Mouse (Mus musculus): ENCODE measurements around the gene Tcp11l2. TPM values are rescaled to one million over a fixed set of nuclear protein-coding genes. Genes with fewer than 3 reads are reported as not detected.

Tcp11l2 gene
- polyA plus RNA-seq, 1 experiment from 2014 or later: 7.1 TPM

DNA sequence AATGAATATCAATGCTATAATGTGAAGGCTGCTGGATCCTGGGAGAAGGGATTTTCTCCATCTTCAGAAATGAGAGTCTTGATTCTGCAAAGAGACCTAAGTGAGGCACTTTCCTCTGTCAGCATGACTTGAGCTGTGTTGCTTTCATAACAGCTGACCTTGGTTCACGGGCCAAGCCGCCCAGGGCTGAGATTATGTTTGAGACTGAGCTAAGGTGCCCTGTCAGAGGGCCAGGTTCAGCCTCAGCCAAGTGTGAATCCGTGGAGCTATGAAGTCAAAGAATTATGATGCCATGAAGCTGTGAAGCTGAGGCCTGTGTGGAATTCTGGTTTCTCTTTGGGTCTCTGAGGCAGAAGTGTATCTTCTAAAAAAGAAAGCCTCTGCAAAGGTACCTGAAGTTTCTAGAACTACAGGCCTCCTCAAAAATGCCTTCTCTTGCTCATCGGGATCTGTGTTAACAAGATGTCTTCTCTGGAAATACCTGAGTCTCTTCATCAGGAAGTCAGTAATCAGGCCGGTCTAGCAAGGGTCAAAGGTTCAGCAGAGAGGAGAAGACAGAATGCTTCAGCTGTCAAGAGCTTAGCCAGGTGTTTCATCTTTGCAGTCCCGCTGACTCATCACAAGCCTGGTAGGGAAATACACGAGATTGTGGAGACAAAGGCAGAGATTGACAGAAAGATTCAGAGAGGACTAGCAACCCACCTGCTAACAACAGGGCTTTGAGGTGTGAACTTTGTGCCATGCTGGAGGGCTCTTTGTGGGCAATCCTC is 31.4 kb upstream of the Tcp11l2 start:
- Histone ChIP-seq H3K4me3 (ENCODE audit: inconsistent target) (no peak overlapping the region), H3K27ac (no peak overlapping the region), H3K36me3 (ENCODE audit: inconsistent target) (no peaks in the 10 kb centered on the region), H3K79me2 (ENCODE audit: inconsistent target) (no peaks in the 10 kb centered on the region)
- 79% methylated on average over 7 of the region's 7 CpGs for WGBS (ENCODE audit: missing documents)

DNA sequence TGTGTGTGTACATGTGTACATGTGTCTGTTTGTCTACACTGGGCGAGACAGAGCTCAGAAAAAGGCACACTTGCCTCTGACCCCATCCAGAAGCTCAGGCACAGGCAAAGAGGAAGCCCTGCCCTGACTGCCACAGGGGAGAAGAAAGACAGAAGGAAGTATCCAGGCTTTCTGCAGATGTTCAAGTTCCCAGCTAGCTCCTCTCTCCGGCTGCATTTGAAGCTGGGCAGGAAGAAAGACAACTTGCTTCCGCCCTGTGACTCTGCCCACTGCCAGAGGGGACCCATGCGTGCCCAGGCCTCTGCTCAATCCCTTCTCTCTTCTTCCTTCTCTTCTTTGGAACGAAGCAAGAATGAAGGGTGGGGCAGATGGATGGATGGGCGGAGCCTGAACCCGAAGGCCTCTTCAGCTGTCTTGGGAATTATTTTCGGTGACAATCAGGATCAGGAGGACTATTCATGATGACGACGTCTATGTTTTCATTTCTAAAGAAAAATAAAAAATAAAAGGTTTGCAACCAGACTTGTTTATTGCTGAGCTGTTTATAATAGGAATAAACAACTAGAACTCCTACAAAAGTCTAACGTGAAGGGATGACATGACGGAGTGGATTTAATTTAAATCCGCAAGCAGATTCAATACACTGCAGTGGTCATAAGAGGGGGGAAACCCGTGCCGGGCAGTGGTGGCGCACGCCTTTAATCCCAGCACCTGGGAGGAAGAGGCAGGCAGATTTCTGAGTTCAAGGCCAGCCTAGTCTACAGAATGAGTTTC is 27.1 kb upstream of the Tcp11l2 start:
- 35% methylated on average over 16 of the region's 17 CpGs for WGBS (ENCODE audit: missing documents)
- no peaks in the 10 kb centered on the region for H3K79me2 ChIP-seq (ENCODE audit: inconsistent target)
- peak overlapping the region; percentile 73 for H3K27ac ChIP-seq
- no peak overlapping the region for H3K4me3 ChIP-seq (ENCODE audit: inconsistent target)
- no peaks in the 10 kb centered on the region for H3K36me3 ChIP-seq (ENCODE audit: inconsistent target)

DNA sequence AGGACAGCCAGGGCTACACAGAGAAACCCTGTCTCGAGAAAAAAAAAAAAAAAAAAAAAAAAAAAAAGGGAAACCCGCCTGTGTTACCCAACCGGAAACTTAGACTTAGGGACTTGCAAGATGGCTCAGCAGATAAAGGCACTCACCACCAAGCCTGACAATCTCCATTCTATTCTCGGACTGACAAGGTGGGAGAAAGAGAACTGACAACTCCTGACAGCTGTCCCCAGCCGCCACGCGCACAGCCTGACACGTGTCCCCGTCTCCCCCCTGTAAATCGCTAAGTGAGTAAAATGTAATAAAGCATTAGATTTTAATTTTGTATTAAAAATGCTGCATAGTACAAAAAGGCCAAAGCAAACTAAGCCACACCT is 26.5 kb upstream of the Tcp11l2 start:
- under 1% methylated on average over 9 of the region's 10 CpGs for WGBS (ENCODE audit: missing documents)
- Histone ChIP-seq H3K27ac (peak overlapping the region; percentile 73), H3K79me2 (ENCODE audit: inconsistent target) (no peaks in the 10 kb centered on the region), H3K36me3 (ENCODE audit: inconsistent target) (no peaks in the 10 kb centered on the region), H3K4me3 (ENCODE audit: inconsistent target) (peak overlapping the region; percentile 10; the same call in 1 of the 2 replicates)

DNA sequence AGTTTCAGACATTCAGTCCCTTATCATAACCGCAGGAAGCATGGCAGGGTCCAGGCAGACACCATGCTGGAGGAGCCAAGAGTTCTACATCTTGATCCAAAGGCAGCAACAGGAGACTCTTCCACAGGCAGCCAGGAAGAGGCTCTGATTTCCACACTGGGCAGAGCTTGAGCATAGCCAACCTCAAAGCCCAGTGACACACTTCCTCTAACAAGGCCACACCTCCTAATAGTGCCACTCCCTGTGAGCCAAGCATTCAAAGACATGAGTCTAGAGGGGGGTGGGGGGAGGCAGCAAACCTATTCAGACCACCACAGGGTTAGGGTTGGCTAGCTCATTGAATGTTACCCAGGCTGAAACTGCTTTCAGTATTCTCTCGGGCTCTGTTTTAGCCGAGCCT is 24.6 kb upstream of the Tcp11l2 start:
- H3K4me3 ChIP-seq (ENCODE audit: inconsistent target): no peak overlapping the region
- 95% methylated on average over 3 of the region's 3 CpGs for WGBS (ENCODE audit: missing documents)
- no peaks in the 10 kb centered on the region for H3K79me2 ChIP-seq (ENCODE audit: inconsistent target)
- H3K36me3 ChIP-seq (ENCODE audit: inconsistent target): no peaks in the 10 kb centered on the region
- H3K27ac ChIP-seq: no peak overlapping the region

DNA sequence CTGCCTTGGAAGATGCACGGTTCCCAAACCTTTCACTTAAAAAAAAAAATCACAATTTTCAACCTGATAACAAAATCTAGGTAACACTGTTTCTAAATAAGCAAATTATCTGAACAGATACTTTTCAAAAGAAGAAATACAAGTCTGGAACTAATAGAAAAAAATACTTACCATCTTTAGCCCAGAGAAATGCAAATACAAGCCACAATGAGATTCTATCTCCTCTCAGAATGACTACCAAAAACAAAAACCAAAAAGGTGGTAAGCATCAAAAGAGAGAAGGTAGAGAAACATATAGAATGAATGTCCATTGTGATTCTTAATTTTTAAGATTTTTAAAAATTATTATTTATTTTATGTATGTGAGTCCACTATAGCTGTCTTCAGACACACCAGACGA is 23.9 kb upstream of the Tcp11l2 start:
- Histone ChIP-seq H3K27ac (no peak overlapping the region), H3K36me3 (ENCODE audit: inconsistent target) (no peaks in the 10 kb centered on the region), H3K4me3 (ENCODE audit: inconsistent target) (no peak overlapping the region), H3K79me2 (ENCODE audit: inconsistent target) (no peaks in the 10 kb centered on the region)
- 95% methylated on average over 2 of the region's 2 CpGs for WGBS (ENCODE audit: missing documents)

DNA sequence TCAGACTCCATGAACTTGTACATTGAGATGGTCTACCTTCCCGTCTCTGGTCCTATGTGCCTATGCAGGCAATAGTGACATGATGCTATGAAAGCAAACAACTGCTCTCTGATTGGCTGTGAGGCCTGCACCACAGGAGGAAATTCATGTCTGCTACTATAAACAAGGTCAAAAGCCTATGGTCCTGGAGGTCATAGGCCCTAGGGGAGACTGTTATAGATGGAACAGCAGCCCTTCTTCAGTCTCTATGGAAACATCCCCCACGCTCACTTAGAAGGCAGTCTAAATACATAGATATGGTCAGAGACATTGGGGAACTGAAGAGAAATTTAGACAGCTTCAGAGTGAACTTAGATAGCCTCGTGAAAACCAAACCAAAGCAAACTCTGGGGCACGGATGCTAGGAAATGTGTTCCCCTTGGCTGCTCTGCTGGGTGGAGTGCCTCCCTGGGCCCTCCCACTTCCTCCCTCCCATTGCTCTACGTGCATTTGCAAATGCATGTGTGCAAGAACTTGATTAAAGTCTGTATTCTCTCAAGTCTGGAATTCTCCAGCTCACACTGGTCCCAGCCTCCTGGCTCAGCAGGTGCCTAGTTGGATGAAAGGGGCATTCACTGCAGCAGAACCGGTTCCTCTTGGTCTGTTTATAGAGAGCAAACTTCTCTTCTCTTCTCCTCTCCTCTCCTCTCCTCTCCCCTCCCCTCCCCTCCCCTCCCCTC is 22.0 kb upstream of the Tcp11l2 start:
- Histone ChIP-seq H3K79me2 (ENCODE audit: inconsistent target) (no peaks in the 10 kb centered on the region), H3K36me3 (ENCODE audit: inconsistent target) (no peaks in the 10 kb centered on the region), H3K4me3 (ENCODE audit: inconsistent target) (no peak overlapping the region), H3K27ac (no peak overlapping the region)
- WGBS (ENCODE audit: missing documents): 41% methylated on average over 5 of the region's 6 CpGs

DNA sequence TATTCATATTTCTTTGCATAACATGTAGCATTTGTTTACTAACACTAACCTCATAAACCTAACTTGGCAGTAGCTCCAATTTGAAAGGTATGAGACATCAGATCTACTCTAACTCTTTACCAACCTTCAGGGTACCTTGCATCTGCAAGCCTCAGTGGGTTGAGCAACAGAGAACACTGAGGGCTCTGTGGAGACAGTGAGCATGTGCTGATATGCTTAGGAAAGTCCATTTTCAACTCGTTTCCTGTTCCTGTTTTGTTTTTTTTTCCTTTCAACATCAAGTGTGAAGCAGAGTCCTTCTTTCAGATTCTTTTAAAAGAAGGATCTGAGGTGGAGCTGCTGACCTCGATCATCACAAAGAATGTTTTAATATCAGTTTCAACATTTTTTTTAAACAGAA is 20.3 kb upstream of the Tcp11l2 start:
- 27% methylated on average over 2 of the region's 2 CpGs for WGBS (ENCODE audit: missing documents)
- no peak overlapping the region for H3K4me3 ChIP-seq (ENCODE audit: inconsistent target)
- no peaks in the 10 kb centered on the region for H3K79me2 ChIP-seq (ENCODE audit: inconsistent target)
- no peaks in the 10 kb centered on the region for H3K36me3 ChIP-seq (ENCODE audit: inconsistent target)
- H3K27ac ChIP-seq: no peak overlapping the region

DNA sequence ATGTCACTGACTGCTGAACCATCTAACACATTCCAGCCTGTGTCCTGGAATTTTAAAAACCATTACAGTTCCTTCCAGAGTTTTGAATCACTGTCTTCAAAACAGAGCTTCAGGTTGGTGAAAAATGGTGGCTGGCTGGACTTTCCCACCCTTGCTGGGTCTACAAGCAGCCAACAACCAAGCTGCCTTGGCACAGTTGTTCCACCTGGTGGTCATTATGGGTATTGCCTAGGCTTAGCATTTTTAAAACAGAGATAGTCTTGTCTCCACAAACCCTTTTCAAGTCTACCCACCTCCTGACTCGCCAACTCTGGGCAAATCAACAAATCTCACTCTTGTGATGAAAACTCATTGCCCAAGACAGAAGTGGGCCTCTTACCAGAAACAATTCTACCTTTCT is 17.9 kb upstream of the Tcp11l2 start:
- H3K79me2 ChIP-seq (ENCODE audit: inconsistent target): no peaks in the 10 kb centered on the region
- no peaks in the 10 kb centered on the region for H3K36me3 ChIP-seq (ENCODE audit: inconsistent target)
- 89% methylated on average over 1 of the region's 1 CpGs for WGBS (ENCODE audit: missing documents)
- H3K4me3 ChIP-seq (ENCODE audit: inconsistent target): no peak overlapping the region
- H3K27ac ChIP-seq: no peak overlapping the region

DNA sequence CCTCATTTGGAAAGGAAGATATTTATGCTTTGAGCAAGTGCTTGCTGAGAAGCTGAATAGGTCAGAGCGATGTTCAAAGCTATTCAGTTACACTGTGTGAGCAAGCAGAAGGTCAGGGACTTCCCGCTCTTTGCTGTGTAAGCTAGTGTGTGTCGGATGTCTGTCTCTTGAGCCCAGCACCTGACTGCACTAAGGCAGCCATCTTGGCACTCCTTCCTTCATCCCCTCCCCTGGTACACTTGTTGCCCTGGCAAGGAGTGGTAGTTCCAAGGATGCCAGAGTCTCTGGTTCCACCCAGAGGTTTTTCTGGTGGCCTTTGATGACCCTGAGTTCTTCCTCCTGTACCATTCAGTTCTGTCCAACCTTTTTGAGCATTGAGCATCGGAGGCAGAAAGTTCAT is 16.4 kb upstream of the Tcp11l2 start:
- H3K27ac ChIP-seq: no peak overlapping the region
- WGBS (ENCODE audit: missing documents): 96% methylated on average over 4 of the region's 4 CpGs
- no peaks in the 10 kb centered on the region for H3K79me2 ChIP-seq (ENCODE audit: inconsistent target)
- no peak overlapping the region for H3K4me3 ChIP-seq (ENCODE audit: inconsistent target)
- H3K36me3 ChIP-seq (ENCODE audit: inconsistent target): no peaks in the 10 kb centered on the region

DNA sequence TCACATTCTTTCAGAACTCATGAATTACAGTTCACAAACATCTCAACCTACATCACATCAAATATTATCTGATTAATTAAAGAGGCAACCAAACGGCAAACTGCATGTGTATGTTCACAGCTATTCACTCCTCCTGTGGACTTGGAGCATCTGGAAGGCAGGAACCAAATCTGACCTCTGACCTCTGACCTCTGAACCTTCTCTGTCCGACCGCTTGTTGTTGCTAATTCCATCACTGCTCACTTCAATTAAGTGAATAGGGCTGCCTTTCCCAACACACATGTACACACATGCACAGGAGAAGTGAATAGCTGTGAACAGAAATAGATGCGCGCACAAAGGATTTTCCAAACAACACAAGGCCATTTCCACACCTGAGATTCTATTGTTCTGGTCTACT is 14.3 kb upstream of the Tcp11l2 start:
- 94% methylated on average over 5 of the region's 5 CpGs for WGBS (ENCODE audit: missing documents)

DNA sequence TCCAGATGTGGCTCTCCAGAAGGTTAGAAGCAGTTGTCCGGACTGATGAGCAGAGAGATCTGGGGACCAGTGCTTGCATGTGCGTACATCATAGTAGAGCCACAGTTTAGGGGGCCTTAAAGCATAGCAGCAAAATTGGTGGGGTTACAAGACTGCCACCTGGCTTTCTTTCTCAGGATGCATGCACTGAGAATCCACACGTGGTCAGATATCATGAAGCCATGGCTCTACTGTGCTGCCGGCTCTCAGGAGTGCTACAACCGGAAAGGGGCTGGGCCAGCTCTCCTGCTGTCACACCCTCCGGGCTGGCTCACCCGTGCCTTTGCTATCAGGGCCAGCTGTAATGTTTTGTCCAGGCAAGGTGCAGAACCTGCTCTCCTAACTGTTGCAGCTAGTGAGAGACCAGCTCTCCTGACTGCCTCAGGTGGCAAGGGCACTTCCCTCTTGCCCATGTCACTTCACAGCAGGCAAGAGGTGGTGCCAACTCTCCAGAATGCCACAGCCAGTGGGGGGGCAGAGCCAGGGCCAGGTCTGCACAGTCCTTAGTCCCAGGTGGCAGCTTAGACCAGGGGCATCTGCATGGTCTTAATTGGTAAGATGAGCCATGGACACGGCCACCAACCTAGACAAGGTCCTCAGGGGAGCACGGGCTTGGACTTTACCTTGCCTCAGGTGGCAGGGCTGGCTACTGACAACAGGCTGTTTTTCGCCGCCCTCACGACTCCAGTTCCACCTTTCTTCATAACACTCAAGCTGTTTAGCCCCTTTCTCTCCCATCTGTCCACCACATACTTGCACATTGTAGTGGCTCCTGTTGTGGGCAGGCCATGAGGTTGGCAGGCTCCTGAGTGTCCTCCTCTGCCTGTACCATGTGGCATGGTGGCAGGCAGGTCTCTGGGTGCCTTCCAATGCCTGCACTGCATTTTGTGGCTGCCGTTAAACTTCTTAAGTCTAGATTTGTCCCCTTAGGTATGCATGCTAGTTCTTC is 13.6 kb upstream of the Tcp11l2 start:
- Histone ChIP-seq H3K4me3 (ENCODE audit: inconsistent target) (no peak overlapping the region), H3K36me3 (ENCODE audit: inconsistent target) (no peaks in the 10 kb centered on the region), H3K79me2 (ENCODE audit: inconsistent target) (no peaks in the 10 kb centered on the region), H3K27ac (no peak overlapping the region)
- WGBS (ENCODE audit: missing documents): 61% methylated on average over 13 of the region's 13 CpGs

More for the DNA sequence above, 14.3 kb upstream of the Tcp11l2 start:
- Histone ChIP-seq H3K27ac (no peak overlapping the region), H3K79me2 (ENCODE audit: inconsistent target) (no peaks in the 10 kb centered on the region), H3K36me3 (ENCODE audit: inconsistent target) (no peaks in the 10 kb centered on the region), H3K4me3 (ENCODE audit: inconsistent target) (no peak overlapping the region)

DNA sequence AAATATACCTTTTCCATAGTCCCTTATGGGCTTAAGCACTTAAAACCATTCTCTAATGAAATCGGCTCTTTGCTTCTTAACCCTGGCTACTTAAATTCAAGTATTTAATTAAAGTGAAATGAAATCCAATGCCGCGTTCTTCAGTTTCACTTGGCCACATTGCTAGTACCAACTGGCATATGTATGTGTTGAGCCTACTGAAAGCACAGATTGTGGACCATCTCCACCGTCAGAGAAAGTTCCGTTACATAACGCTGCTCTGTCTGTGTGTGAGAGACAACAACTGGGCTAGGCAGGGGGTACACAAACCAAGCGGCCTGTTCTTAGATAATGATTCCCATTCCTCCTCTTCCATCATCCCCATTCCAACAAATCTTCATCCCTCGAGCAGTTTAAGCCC is 12.0 kb upstream of the Tcp11l2 start:
- Histone ChIP-seq H3K36me3 (ENCODE audit: inconsistent target) (no peaks in the 10 kb centered on the region), H3K4me3 (ENCODE audit: inconsistent target) (no peak overlapping the region), H3K79me2 (ENCODE audit: inconsistent target) (no peaks in the 10 kb centered on the region), H3K27ac (no peak overlapping the region)
- 89% methylated on average over 8 of the region's 8 CpGs for WGBS (ENCODE audit: missing documents)

DNA sequence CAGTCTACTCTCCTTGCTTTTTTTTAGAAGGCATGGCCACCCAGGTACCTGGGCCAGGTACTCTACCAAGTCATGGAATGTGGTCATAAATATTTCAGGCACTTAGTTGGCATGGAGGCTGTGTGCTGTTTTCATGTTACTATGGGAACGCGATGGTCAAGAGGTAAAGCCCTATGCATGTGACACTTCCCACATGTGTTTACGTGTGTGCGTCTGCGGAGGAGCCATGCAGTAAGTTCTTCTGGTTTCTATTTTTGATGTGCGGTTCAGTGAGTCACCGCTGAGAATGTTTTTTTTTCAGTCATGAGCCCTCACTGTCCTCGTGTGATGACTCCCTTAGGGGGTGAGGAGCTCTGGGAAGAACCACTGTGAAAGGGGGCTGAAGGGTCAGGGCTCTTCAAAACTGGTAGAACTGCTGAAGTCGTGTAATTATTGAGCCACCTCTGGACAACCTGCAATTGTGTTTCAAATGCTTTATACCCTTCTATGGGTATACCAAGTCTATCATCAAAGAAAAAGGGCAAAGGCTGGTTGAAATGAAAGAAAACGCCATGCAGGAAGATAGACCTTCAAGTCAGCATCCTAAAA is 5.3 kb upstream of the Tcp11l2 start:
- Histone ChIP-seq H3K27ac (peak overlapping the region; percentile 58), H3K79me2 (ENCODE audit: inconsistent target) (no peaks in the 10 kb centered on the region), H3K4me3 (ENCODE audit: inconsistent target) (no peak overlapping the region), H3K36me3 (ENCODE audit: inconsistent target) (no peaks in the 10 kb centered on the region)
- WGBS (ENCODE audit: missing documents): 55% methylated on average over 10 of the region's 10 CpGs
